26 mouse cellular contexts compared by ENCODE assay signal in genomic region chr6:55049186-55049585, GRCm38 (mm10). TPM values are rescaled to one million over a fixed set of nuclear protein-coding genes. Genes with fewer than 3 reads are reported as not detected.
DNase-seq lines count a peak whose midpoint lies in the region; TF ChIP-seq lines count a peak whose summit lies in the region.
"Had no signal": no experiment of that assay in that cellular context is flagged by ENCODE, and none has a peak within 500 bp of the region (broad histone marks: within the 10 kb centered on the region; RNA-seq: fewer than 3 reads in every experiment).

No protein-coding gene starts in this region.

- no peak overlapping the region for H3K4me2 ChIP-seq in myocyte (ENCODE audit: low read depth)
- H3K4me2 ChIP-seq: embryonic facial prominence, embryonic 13.5 days; forebrain, embryonic 12.5 days; forebrain, embryonic 15.5 days; hindbrain, embryonic 12.5 days; hindbrain, embryonic 15.5 days had no signal

- no peaks in the 10 kb centered on the region for H3K9me3 ChIP-seq in limb, embryonic 10.5 days (replicated peaks)
- H3K9me3 ChIP-seq: embryonic facial prominence, embryonic 10.5 days; embryonic facial prominence, embryonic 13.5 days; forebrain, embryonic 12.5 days; forebrain, embryonic 15.5 days; G1E; heart, embryonic 10.5 days; hindbrain, embryonic 12.5 days; hindbrain, embryonic 15.5 days had no signal

- no peak for TF ChIP-seq CTCF in kidney, adult 2 months (conservative IDR thresholded peaks at IDR 0.05; ENCODE audit: insufficient read depth, insufficient read length, low read depth, low read length)

- no peaks in the 10 kb centered on the region; the same call in none of the 2 replicates for H3K36me3 ChIP-seq in kidney, adult 2 months (ENCODE audit: control insufficient read depth, insufficient read depth, low read length)
- H3K36me3 ChIP-seq in myocyte (ENCODE audit: control insufficient read depth, insufficient read depth): peaks cover 71% of the 10 kb centered on the region
- H3K36me3 ChIP-seq in limb, embryonic 10.5 days: peaks cover 69% of the 10 kb centered on the region

- H3K4me1 ChIP-seq in kidney, adult 2 months (ENCODE audit: control insufficient read depth, insufficient read depth, low read length): no peaks in the 10 kb centered on the region
- no peaks in the 10 kb centered on the region for H3K4me1 ChIP-seq in limb, embryonic 10.5 days
- H3K4me1 ChIP-seq: forebrain, embryonic 12.5 days had no signal

- 86% methylated on average over 10 of the region's 10 CpGs for WGBS in kidney, adult 2 months
- WGBS in limb, embryonic 10.5 days: 95% methylated on average over 10 of the region's 10 CpGs

- TF ChIP-seq POLR2A in kidney, adult 2 months (IDR thresholded peaks at IDR 0.05; ENCODE audit: low read depth, low read length): no peak
- no peak for TF ChIP-seq POLR2A in myocyte (IDR thresholded peaks at IDR 0.05; ENCODE audit: insufficient read length, low read depth)

- peak; percentile 52 for DNase-seq in adrenal gland, postnatal 10 days
- no peak for DNase-seq in adrenal gland, adult 18-20 months (ENCODE audit: low spot score in 2 of 2)
- peak; percentile 23 for DNase-seq in kidney, adult 2 months
- DNase-seq in kidney, postnatal 10 days: no peak
- DNase-seq in adipocyte (ENCODE audit: low spot score): peak; percentile 71
- no peak for DNase-seq in limb, embryonic 10.5 days (ENCODE audit: low spot score)
- DNase-seq: B cell, adult 2 months; cerebellum, adult 11-12 months; cerebellum, adult 8-10 months; cerebellum, postnatal 10 days; cerebellum, postnatal 36 days; embryo, embryonic 11 days; gastrocnemius, postnatal 25 days; heart, adult 2 months had no signal

- H3K4me3 ChIP-seq in kidney, adult 2 months (ENCODE audit: insufficient read depth, low read depth, low read length): no peak overlapping the region
- H3K4me3 ChIP-seq in myocyte: no peak overlapping the region
- no peak overlapping the region for H3K4me3 ChIP-seq in limb, embryonic 10.5 days
- H3K4me3 ChIP-seq: embryonic facial prominence, embryonic 10.5 days; embryonic facial prominence, embryonic 13.5 days; erythroblast, embryonic 14.5 days; forebrain, embryonic 12.5 days; forebrain, embryonic 15.5 days; heart, adult 2 months; heart, embryonic 10.5 days; hindbrain, embryonic 12.5 days; hindbrain, embryonic 15.5 days had no signal

- H3K27ac ChIP-seq in kidney, adult 2 months (ENCODE audit: insufficient read depth, low read depth, low read length): no peak overlapping the region
- no peak overlapping the region for H3K27ac ChIP-seq in limb, embryonic 10.5 days
- H3K27ac ChIP-seq: embryonic facial prominence, embryonic 10.5 days; embryonic facial prominence, embryonic 13.5 days; forebrain, embryonic 12.5 days; forebrain, embryonic 15.5 days; heart, adult 2 months; heart, embryonic 10.5 days; hindbrain, embryonic 12.5 days; hindbrain, embryonic 15.5 days had no signal

- peaks cover 62% of the 10 kb centered on the region for H3K79me2 ChIP-seq in myocyte (ENCODE audit: control insufficient read depth, insufficient read depth)

- no peaks in the 10 kb centered on the region for H3K27me3 ChIP-seq in kidney, adult 2 months (replicated peaks; ENCODE audit: control insufficient read depth, insufficient read depth, low read length)
- no peaks in the 10 kb centered on the region for H3K27me3 ChIP-seq in myocyte (ENCODE audit: control insufficient read depth, insufficient read depth, insufficient read length)
- no peaks in the 10 kb centered on the region for H3K27me3 ChIP-seq in limb, embryonic 10.5 days (ENCODE audit: low read depth, poor library complexity, severe bottlenecking)
- H3K27me3 ChIP-seq: CH12.LX; embryonic facial prominence, embryonic 13.5 days; forebrain, embryonic 12.5 days; forebrain, embryonic 15.5 days; hindbrain, embryonic 12.5 days; hindbrain, embryonic 15.5 days; Patski had no signal

- no peak overlapping the region for H3ac ChIP-seq in myocyte (ENCODE audit: control insufficient read depth, insufficient read length)

TF ChIP-seq in myocyte, 11 proteins besides CTCF, POLR2A, EP300 and RAD21:
- TF ChIP-seq POLR2AphosphoS2 (IDR thresholded peaks at IDR 0.05; ENCODE audit: insufficient read length, low read depth) (peak; percentile 10), SRF (IDR thresholded peaks at IDR 0.05; ENCODE audit: control insufficient read depth, insufficient read length, low read depth) (no peak)

RNA-seq across cellular contexts. Expression of gene Gars, which starts 11.4 kb away (rescaled TPM):
- 100 to 1,000 TPM; 127 to 132 TPM for total RNA-seq in adrenal gland, postnatal 10 days (2021)
- total RNA-seq in adrenal gland, adult 18-20 months (2021): 10 to 100 TPM; 72.0 to 86.6 TPM
- 31.4 and 35.9 TPM in 2 replicates for polyA plus RNA-seq in kidney, adult 2 months (2012; rRNA removed)
- 459 TPM for polyA plus RNA-seq in myocyte (2012; fragmentation: generic; extraction: Trizol)
- polyA plus RNA-seq in limb, embryonic 10.5 days (2016; fragmentation: Nextera tagmentation; extraction: Ambion mirVana): 186 and 208 TPM in 2 replicates

RNA-seq across cellular contexts. Expression of gene Ggct, which starts 56.4 kb away (rescaled TPM):
- 1 to 10 TPM; 8.3 to 9.2 TPM for total RNA-seq in adrenal gland, postnatal 10 days (2021)
- 1 to 10 TPM; 6.0 to 9.2 TPM for total RNA-seq in adrenal gland, adult 18-20 months (2021)
- polyA plus RNA-seq in kidney, adult 2 months (2012; rRNA removed): 13.5 and 15.9 TPM in 2 replicates
- polyA plus RNA-seq in myocyte (2012; fragmentation: generic; extraction: Trizol): 4.2 TPM
- 8.5 and 11.9 TPM in 2 replicates for polyA plus RNA-seq in limb, embryonic 10.5 days (2016; fragmentation: Nextera tagmentation; extraction: Ambion mirVana)

Comparison
In these comparisons a context has a peak if more than half of its experiments do, and no peak if none do; other contexts are left out.
1. DNase-seq: peak in adrenal gland, postnatal 10 days (single experiment), kidney, adult 2 months (single experiment) and adipocyte (single experiment); none in adrenal gland, adult 18-20 months (0 of 2), kidney, postnatal 10 days (single experiment) and limb, embryonic 10.5 days (single experiment).